Mouse (Mus musculus) midbrain, embryonic 14.5 days (tissue): ENCODE results near the gene Rhox13. TPM values are rescaled to one million over a fixed set of nuclear protein-coding genes. Genes with fewer than 3 reads are reported as not detected.

ENCODE experiments used
- ATAC-seq: fragments of 200-750 bp; cut with Nextera tagmentation; 2 replicates; pipeline ENCODE4 v1.8.0; 2017; ENCODE audit warnings: moderate number of reproducible peaks, moderate library complexity; ENCODE audit not compliant: low FRiP score, low TSS enrichment
- DNase-seq: peaks from one replicate; pipeline ENCODE4 v3.0.0-alpha.2; 2015
- H3K27ac ChIP-seq: fragments of 300-500 bp; sonication (generic); replicated peaks from 2 replicates; pipeline ENCODE4 v1.5.1; 2014; ENCODE audit warnings: mild to moderate bottlenecking, low read depth, low read length, moderate library complexity
- H3K27me3 ChIP-seq: fragments of 300-500 bp; sonication (generic); 2 replicates; pipeline ENCODE4 v1.6.1; 2014; ENCODE audit warnings: low read length, control low read depth, mixed read lengths; ENCODE audit not compliant: control insufficient read depth, insufficient read depth
- H3K36me3 ChIP-seq: fragments of 300-500 bp; sonication (generic); 2 replicates; pipeline ENCODE4 v1.6.1; 2014; ENCODE audit warnings: low read length, control low read depth; ENCODE audit not compliant: control insufficient read depth, insufficient read depth
- H3K4me1 ChIP-seq: fragments of 300-500 bp; sonication (generic); 2 replicates; pipeline ENCODE4 v1.6.1; 2014; ENCODE audit warnings: mild to moderate bottlenecking, antibody characterized with exemption, low read length, control low read depth; ENCODE audit not compliant: control insufficient read depth, insufficient read depth
- H3K4me2 ChIP-seq: fragments of 300-500 bp; sonication (generic); 2 replicates; pipeline ENCODE4 v1.6.1; 2014; ENCODE audit warnings: mild to moderate bottlenecking, low read length, moderate library complexity
- H3K4me3 ChIP-seq: fragments of 300-500 bp; sonication (generic); replicated peaks from 2 replicates; pipeline ENCODE4 v1.5.1; 2014; ENCODE audit warnings: low read depth, low read length
- H3K9ac ChIP-seq: fragments of 300-500 bp; sonication (generic); replicated peaks from 2 replicates; pipeline ENCODE4 v1.6.1; 2014; ENCODE audit warnings: mild to moderate bottlenecking, low read length, moderate library complexity
- H3K9me3 ChIP-seq: fragments of 300-500 bp; sonication (generic); 2 replicates; pipeline ENCODE4 v1.6.1; 2016; ENCODE audit warnings: low read length, control low read depth, mixed read lengths; ENCODE audit not compliant: control insufficient read depth
- WGBS: fragments of 180-500 bp; shearing (Covaris S2); extraction: QIAGEN DNeasy Blood & Tissue Kit; methylation state at CpG from one replicate; pipeline ENCODE4 v1.1.7; 2014; 5-methylcytosine and 5-hydroxymethylcytosine counted together
- polyA plus RNA-seq: library from polyadenylated mRNA; unstranded; fragments of >200 nt; fragmentation: Nextera tagmentation; extraction: Ambion mirVana; gene quantifications from 2 replicates; pipeline ENCODE4 v1.2.1, GENCODE M21; 2014

Gene Rhox13
- polyA plus RNA-seq, result not detected in 2 replicates

DNA sequence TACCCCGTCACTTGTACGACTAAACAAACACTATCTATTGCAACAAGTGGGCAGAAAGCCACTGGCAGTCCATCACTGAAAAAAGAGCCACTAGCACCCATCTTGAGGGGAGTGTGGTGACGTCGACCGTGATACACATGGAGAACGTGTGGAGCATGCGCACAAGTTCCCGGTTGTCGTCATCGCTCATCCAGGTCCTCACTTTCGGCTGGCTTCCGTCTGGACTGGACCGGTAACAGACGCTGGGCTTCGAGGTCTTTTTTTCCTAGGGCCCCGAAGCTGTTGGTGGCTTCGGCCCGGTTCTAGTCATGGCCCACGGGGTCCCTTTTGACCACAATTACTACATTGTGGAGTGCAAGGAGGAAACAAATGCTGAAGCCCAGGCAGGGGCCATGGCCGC lies at the start of gene Rhox13:
Gene Rhox13 (plus strand): TSS at position 238 of the 400 bp plus-strand sequence.
- Histone ChIP-seq H3K36me3 (no peaks in the 10 kb centered on the region), H3K9ac (no peak within 1 kb of the TSS), H3K4me3 (no peak within 1 kb of the TSS), H3K27me3 (no peaks in the 10 kb centered on the region), H3K27ac (no peak within 1 kb of the TSS), H3K9me3 (0 out of 2 replicates have a peak, but pooled peaks cover 13% of the 10 kb centered on the region), H3K4me1 (no peaks in the 10 kb centered on the region), H3K4me2 (no peak within 1 kb of the TSS)
- DNase-seq (no peak), ATAC-seq (no peak)
- 94% methylated on average over 20 of the region's 20 CpGs for WGBS

- H3K9me3 ChIP-seq, result no peaks in the 10 kb centered on the region
- 23% methylated on average over 12 of the region's 12 CpGs for WGBS
- no peaks in the 10 kb centered on the region for H3K4me1 ChIP-seq
- H3K36me3 ChIP-seq, result no peaks in the 10 kb centered on the region
- H3K4me2 ChIP-seq, result no peak overlapping the region
- no peaks in the 10 kb centered on the region for H3K27me3 ChIP-seq
- ATAC-seq, result no peak
- no peak overlapping the region for H3K27ac ChIP-seq
- peak; percentile 73 for DNase-seq
- no peak overlapping the region for H3K4me3 ChIP-seq
- no peak overlapping the region for H3K9ac ChIP-seq
These were observed 36.8 kb upstream of the Rhox13 start for GRCm38 (mm10) chrX:38084226-38084625.

DNA sequence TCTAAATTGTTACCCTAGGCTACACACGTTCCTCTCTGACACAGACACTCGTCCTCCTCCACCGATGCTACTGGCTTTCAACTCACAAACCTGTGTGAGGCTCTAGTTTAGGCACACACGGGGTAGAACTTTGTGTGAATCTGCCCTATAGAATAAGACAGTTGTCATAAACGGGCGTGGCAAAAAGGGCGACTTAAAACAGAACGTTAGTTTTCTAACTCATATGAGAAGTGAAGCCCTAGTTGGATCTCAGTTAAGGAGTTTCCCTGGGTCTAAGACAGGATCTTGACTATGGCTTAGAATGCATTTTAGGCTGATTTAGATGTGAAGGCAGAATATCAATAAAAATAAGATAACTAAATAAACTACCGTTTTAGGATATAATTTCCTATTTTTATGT lies 36.0 kb upstream of the Rhox13 start, which contains the start of gene Rhox11:
Gene Rhox11 (minus strand): TSS at position 101 of the 400 bp plus-strand sequence.
- Histone ChIP-seq H3K4me2 (no peak within 1 kb of the TSS), H3K27me3 (no peaks in the 10 kb centered on the region), H3K27ac (no peak within 1 kb of the TSS), H3K9me3 (no peaks in the 10 kb centered on the region), H3K4me3 (no peak within 1 kb of the TSS), H3K4me1 (no peaks in the 10 kb centered on the region), H3K9ac (no peak within 1 kb of the TSS), H3K36me3 (no peaks in the 10 kb centered on the region)
- no peak for DNase-seq
- no peak for ATAC-seq
- 91% methylated on average over 9 of the region's 9 CpGs for WGBS

DNA sequence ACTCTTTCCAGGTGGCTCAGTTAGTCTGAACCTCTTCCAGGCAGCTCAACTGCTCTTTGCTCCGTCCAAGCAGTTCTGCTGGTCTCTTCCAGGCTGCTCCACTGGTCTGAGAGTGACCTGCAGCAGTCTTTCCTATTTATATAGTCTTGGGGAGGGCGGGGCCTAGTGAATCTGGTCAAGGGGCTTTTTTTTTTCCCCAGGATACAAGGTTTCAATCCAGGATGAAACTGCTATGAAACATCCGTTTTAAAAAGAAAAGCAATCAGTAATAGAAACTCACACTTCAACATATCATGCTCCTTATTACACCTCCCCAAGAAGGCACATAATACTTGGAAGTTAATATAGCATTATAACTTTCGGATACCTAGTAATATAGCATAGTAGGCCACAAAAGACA lies 10.2 kb upstream of the Rhox13 start, which contains the start of gene Rhox12:
Gene Rhox12 (minus strand): TSS at position 101 of the 400 bp plus-strand sequence.
- H3K4me3 ChIP-seq, result no peak within 1 kb of the TSS
- H3K4me1 ChIP-seq, result no peaks in the 10 kb centered on the region
- ATAC-seq (no peak), DNase-seq (no peak)
- no peak within 1 kb of the TSS for H3K4me2 ChIP-seq
- H3K36me3 ChIP-seq, result no peaks in the 10 kb centered on the region
- H3K9me3 ChIP-seq, result no peaks in the 10 kb centered on the region
- no peak within 1 kb of the TSS for H3K9ac ChIP-seq
- no peak within 1 kb of the TSS for H3K27ac ChIP-seq
- no peaks in the 10 kb centered on the region for H3K27me3 ChIP-seq
- 81% methylated on average over 4 of the region's 4 CpGs for WGBS

- DNase-seq (no peak), ATAC-seq (no peak)
- H3K4me2 ChIP-seq, result no peak overlapping the region
- WGBS, result 93% methylated on average over 34 of the region's 34 CpGs
- no peaks in the 10 kb centered on the region for H3K4me1 ChIP-seq
- H3K9me3 ChIP-seq, result 0 out of 2 replicates have a peak, but pooled peaks cover 13% of the 10 kb centered on the region
- H3K27ac ChIP-seq, result no peak overlapping the region
- H3K27me3 ChIP-seq, result no peaks in the 10 kb centered on the region
- H3K9ac ChIP-seq, result no peak overlapping the region
- no peak overlapping the region for H3K4me3 ChIP-seq
- H3K36me3 ChIP-seq, result no peaks in the 10 kb centered on the region
These were observed 459 bp downstream of the Rhox13 start for GRCm38 (mm10) chrX:38121478-38121877.

GRCm38 (mm10) chrX:38159097-38159496 lies 38.1 kb downstream of the Rhox13 start:
- Histone ChIP-seq H3K4me1 (no peaks in the 10 kb centered on the region), H3K27me3 (no peaks in the 10 kb centered on the region), H3K4me3 (no peak overlapping the region), H3K4me2 (no peak overlapping the region), H3K9me3 (no peaks in the 10 kb centered on the region), H3K9ac (no peak overlapping the region), H3K36me3 (no peaks in the 10 kb centered on the region), H3K27ac (no peak overlapping the region)
- no peak for DNase-seq
- WGBS, result 65% methylated on average over 1 of the region's 1 CpGs
- no peak for ATAC-seq

GRCm38 (mm10) chrX:38165315-38165714 lies 44.3 kb downstream of the Rhox13 start:
- H3K9ac ChIP-seq, result no peak overlapping the region
- H3K9me3 ChIP-seq, result no peaks in the 10 kb centered on the region
- no peaks in the 10 kb centered on the region for H3K36me3 ChIP-seq
- no peak overlapping the region for H3K27ac ChIP-seq
- no peak overlapping the region for H3K4me2 ChIP-seq
- H3K27me3 ChIP-seq, result no peaks in the 10 kb centered on the region
- DNase-seq, result no peak
- 84% methylated on average over 3 of the region's 3 CpGs for WGBS
- ATAC-seq, result no peak
- H3K4me1 ChIP-seq, result no peaks in the 10 kb centered on the region
- no peak overlapping the region for H3K4me3 ChIP-seq

DNA sequence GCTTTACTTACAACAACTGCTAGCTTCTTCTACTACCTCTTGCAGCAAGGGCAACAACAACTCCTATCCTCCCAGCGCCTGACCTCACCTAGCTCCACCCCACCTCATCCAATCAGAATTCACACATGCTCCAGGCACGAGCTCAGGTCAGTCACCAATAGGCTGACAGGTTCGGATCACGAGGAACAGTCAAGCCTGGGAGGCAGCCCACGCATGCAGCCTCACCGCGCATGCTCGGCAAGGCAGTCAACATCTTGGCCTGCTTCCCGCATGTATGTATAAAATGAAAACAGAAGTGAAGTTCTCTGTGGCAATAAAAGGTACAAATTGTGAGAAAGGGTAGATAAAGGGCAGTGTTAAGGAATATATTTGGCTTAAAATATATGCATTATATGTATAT lies 45.0 kb downstream of the Rhox13 start:
- H3K36me3 ChIP-seq, result no peaks in the 10 kb centered on the region
- WGBS, result 82% methylated on average over 9 of the region's 9 CpGs
- no peaks in the 10 kb centered on the region for H3K9me3 ChIP-seq
- no peaks in the 10 kb centered on the region for H3K27me3 ChIP-seq
- no peak overlapping the region for H3K9ac ChIP-seq
- DNase-seq (no peak), ATAC-seq (no peak)
- no peak overlapping the region for H3K4me3 ChIP-seq
- no peak overlapping the region for H3K4me2 ChIP-seq
- no peaks in the 10 kb centered on the region for H3K4me1 ChIP-seq
- no peak overlapping the region for H3K27ac ChIP-seq

DNA sequence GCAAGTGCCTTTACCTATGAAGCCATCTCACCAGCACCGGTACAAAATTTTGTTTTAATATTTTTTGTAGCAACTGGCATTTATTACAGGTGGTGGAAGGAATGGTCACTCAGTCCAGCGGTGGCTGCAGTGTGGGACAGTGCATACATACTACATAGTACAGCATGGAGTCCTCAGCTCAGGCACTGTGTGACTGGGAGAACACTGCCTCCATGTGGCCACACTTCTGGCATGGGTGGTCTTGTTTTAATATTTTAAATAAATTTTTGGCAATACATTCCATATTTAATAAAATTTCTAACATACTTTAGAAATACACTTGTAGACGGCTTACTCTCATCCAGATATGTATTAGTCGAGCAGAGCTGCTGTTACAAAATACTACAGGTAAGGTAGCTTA lies 45.6 kb downstream of the Rhox13 start:
- no peak for ATAC-seq
- no peak overlapping the region for H3K4me2 ChIP-seq
- no peak overlapping the region for H3K27ac ChIP-seq
- no peaks in the 10 kb centered on the region for H3K9me3 ChIP-seq
- H3K27me3 ChIP-seq, result no peaks in the 10 kb centered on the region
- no peaks in the 10 kb centered on the region for H3K4me1 ChIP-seq
- H3K4me3 ChIP-seq, result no peak overlapping the region
- WGBS, result 85% methylated on average over 4 of the region's 4 CpGs
- DNase-seq, result no peak
- no peaks in the 10 kb centered on the region for H3K36me3 ChIP-seq
- H3K9ac ChIP-seq, result no peak overlapping the region
